Mouse (Mus musculus): ENCODE results near the gene Gpr108.

Gene Gpr108

GRCm38 (mm10) chr17:57246663-57247392 is 1.4 kb downstream of the Gpr108 start:
- DNase-seq (ENCODE audit: low read depth, low spot score) = no peak

GRCm38 (mm10) chr17:57245311-57245929 is 2.8 kb downstream of the Gpr108 start:
- DNase-seq (ENCODE audit: low read depth, low spot score) = no peak

GRCm38 (mm10) chr17:57243650-57244370 is 4.4 kb downstream of the Gpr108 start:
- DNase-seq (ENCODE audit: low read depth, low spot score) = no peak

- peak; percentile 74 for DNase-seq (ENCODE audit: low read depth, low spot score)
Observed at GRCm38 (mm10) chr17:57237181-57237580, 11.1 kb downstream of the Gpr108 start.

GRCm38 (mm10) chr17:57235803-57236202 is 12.4 kb downstream of the Gpr108 start:
- no peak for DNase-seq (ENCODE audit: low read depth, low spot score)

GRCm38 (mm10) chr17:57234254-57234928 is 13.9 kb downstream of the Gpr108 start:
- DNase-seq (ENCODE audit: low read depth, low spot score) = no peak

- no peak for DNase-seq (ENCODE audit: low read depth, low spot score)
Observed at GRCm38 (mm10) chr17:57233038-57233437, 15.2 kb downstream of the Gpr108 start.

- no peak for DNase-seq (ENCODE audit: low read depth, low spot score)
Observed at GRCm38 (mm10) chr17:57232200-57232599, 16.0 kb downstream of the Gpr108 start.

- no peak for DNase-seq (ENCODE audit: low read depth, low spot score)
Observed at GRCm38 (mm10) chr17:57231321-57231771, 16.9 kb downstream of the Gpr108 start.

GRCm38 (mm10) chr17:57230728-57231125 is 17.5 kb downstream of the Gpr108 start:
- no peak for DNase-seq (ENCODE audit: low read depth, low spot score)

GRCm38 (mm10) chr17:57229851-57230727 is 18.2 kb downstream of the Gpr108 start:
- DNase-seq (ENCODE audit: low read depth, low spot score) = peak; percentile 71

- DNase-seq (ENCODE audit: low read depth, low spot score) = no peak
Observed at GRCm38 (mm10) chr17:57228873-57229272, 19.4 kb downstream of the Gpr108 start.

GRCm38 (mm10) chr17:57228014-57228413 is 20.2 kb downstream of the Gpr108 start, which contains the start of gene C3:
Gene C3, minus strand, starts transcription at chr17:57228136.
- no peak for DNase-seq (ENCODE audit: low read depth, low spot score)

GRCm38 (mm10) chr17:57227468-57227867 is 20.8 kb downstream of the Gpr108 start:
- no peak for DNase-seq (ENCODE audit: low read depth, low spot score)

- peak; percentile 62 for DNase-seq (ENCODE audit: low read depth, low spot score)
Observed at GRCm38 (mm10) chr17:57223313-57223712, 24.9 kb downstream of the Gpr108 start.

GRCm38 (mm10) chr17:57221911-57222310 is 26.3 kb downstream of the Gpr108 start:
- no peak for DNase-seq (ENCODE audit: low read depth, low spot score)

GRCm38 (mm10) chr17:57219884-57220207 is 28.4 kb downstream of the Gpr108 start:
- peak; percentile 79 for DNase-seq (ENCODE audit: low read depth, low spot score)

GRCm38 (mm10) chr17:57219167-57219883 is 28.9 kb downstream of the Gpr108 start:
- peak; percentile 87 for DNase-seq (ENCODE audit: low read depth, low spot score)

- no peak for DNase-seq (ENCODE audit: low read depth, low spot score)
Observed at GRCm38 (mm10) chr17:57218335-57218900, 29.8 kb downstream of the Gpr108 start.

Measured in A20 (cell line).